Mouse (Mus musculus): Measurements from ENCODE around the gene Fyb. TPM values are rescaled to one million over a fixed set of nuclear protein-coding genes. Genes with fewer than 3 reads are reported as not detected.

The Fyb gene
- polyA plus RNA-seq, 1 experiment from 2014 or later, result 1.6 TPM

GRCm38 (mm10) chr15:6658081-6658480, 135.4 kb downstream of the Fyb start:
- 88% methylated on average over 4 of the region's 4 CpGs for WGBS
- H3K36me3 ChIP-seq (ENCODE audit: control insufficient read depth, insufficient read depth), result no peaks in the 10 kb centered on the region
- H3K4me3 ChIP-seq (replicated peaks; ENCODE audit: low read length), result no peak overlapping the region
- no peak overlapping the region for H3K9ac ChIP-seq (replicated peaks; ENCODE audit: low read depth, low read length)
- H3K4me1 ChIP-seq (replicated peaks; ENCODE audit: control insufficient read depth, insufficient read depth, low read length), result no peaks in the 10 kb centered on the region
- ATAC-seq, result no peak
- H3K9me3 ChIP-seq (ENCODE audit: control insufficient read depth, low read length), result no peaks in the 10 kb centered on the region
- no peak overlapping the region for H3K27ac ChIP-seq (ENCODE audit: low read length)
- no peak overlapping the region for H3K4me2 ChIP-seq (ENCODE audit: low read length)
- no peaks in the 10 kb centered on the region for H3K27me3 ChIP-seq (replicated peaks; ENCODE audit: control insufficient read depth, insufficient read depth, low read length)

GRCm38 (mm10) chr15:6661951-6662350, 139.3 kb downstream of the Fyb start:
- Histone ChIP-seq H3K27ac (ENCODE audit: low read length) (no peak overlapping the region), H3K4me3 (replicated peaks; ENCODE audit: low read length) (no peak overlapping the region), H3K9me3 (ENCODE audit: control insufficient read depth, low read length) (no peaks in the 10 kb centered on the region), H3K9ac (replicated peaks; ENCODE audit: low read depth, low read length) (no peak overlapping the region), H3K4me2 (ENCODE audit: low read length) (no peak overlapping the region), H3K27me3 (replicated peaks; ENCODE audit: control insufficient read depth, insufficient read depth, low read length) (no peaks in the 10 kb centered on the region), H3K4me1 (replicated peaks; ENCODE audit: control insufficient read depth, insufficient read depth, low read length) (no peaks in the 10 kb centered on the region), H3K36me3 (ENCODE audit: control insufficient read depth, insufficient read depth) (no peaks in the 10 kb centered on the region)
- 61% methylated on average over 3 of the region's 3 CpGs for WGBS
- no peak for ATAC-seq

GRCm38 (mm10) chr15:6663991-6664390, 141.3 kb downstream of the Fyb start:
- Histone ChIP-seq H3K36me3 (ENCODE audit: control insufficient read depth, insufficient read depth) (no peaks in the 10 kb centered on the region), H3K9ac (replicated peaks; ENCODE audit: low read depth, low read length) (no peak overlapping the region), H3K27me3 (replicated peaks; ENCODE audit: control insufficient read depth, insufficient read depth, low read length) (no peaks in the 10 kb centered on the region), H3K27ac (ENCODE audit: low read length) (no peak overlapping the region), H3K4me2 (ENCODE audit: low read length) (no peak overlapping the region), H3K4me3 (replicated peaks; ENCODE audit: low read length) (no peak overlapping the region), H3K9me3 (ENCODE audit: control insufficient read depth, low read length) (no peaks in the 10 kb centered on the region), H3K4me1 (replicated peaks; ENCODE audit: control insufficient read depth, insufficient read depth, low read length) (no peaks in the 10 kb centered on the region)
- WGBS, result 51% methylated on average over 7 of the region's 7 CpGs
- ATAC-seq, result no peak

- Histone ChIP-seq H3K4me2 (ENCODE audit: low read length) (no peak overlapping the region), H3K9ac (replicated peaks; ENCODE audit: low read depth, low read length) (no peak overlapping the region), H3K9me3 (ENCODE audit: control insufficient read depth, low read length) (no peaks in the 10 kb centered on the region), H3K36me3 (ENCODE audit: control insufficient read depth, insufficient read depth) (no peaks in the 10 kb centered on the region), H3K27ac (ENCODE audit: low read length) (no peak overlapping the region), H3K4me3 (replicated peaks; ENCODE audit: low read length) (no peak overlapping the region), H3K27me3 (replicated peaks; ENCODE audit: control insufficient read depth, insufficient read depth, low read length) (no peaks in the 10 kb centered on the region), H3K4me1 (replicated peaks; ENCODE audit: control insufficient read depth, insufficient read depth, low read length) (no peaks in the 10 kb centered on the region)
- ATAC-seq, result no peak
- WGBS, result 68% methylated on average over 5 of the region's 5 CpGs
These were observed 143.4 kb downstream of the Fyb start for GRCm38 (mm10) chr15:6666072-6666471.

- Histone ChIP-seq H3K4me1 (replicated peaks; ENCODE audit: control insufficient read depth, insufficient read depth, low read length) (no peaks in the 10 kb centered on the region), H3K4me3 (replicated peaks; ENCODE audit: low read length) (no peak overlapping the region), H3K4me2 (ENCODE audit: low read length) (no peak overlapping the region), H3K9me3 (ENCODE audit: control insufficient read depth, low read length) (no peaks in the 10 kb centered on the region), H3K9ac (replicated peaks; ENCODE audit: low read depth, low read length) (no peak overlapping the region), H3K27me3 (replicated peaks; ENCODE audit: control insufficient read depth, insufficient read depth, low read length) (no peaks in the 10 kb centered on the region), H3K27ac (ENCODE audit: low read length) (no peak overlapping the region), H3K36me3 (ENCODE audit: control insufficient read depth, insufficient read depth) (no peaks in the 10 kb centered on the region)
- no peak for ATAC-seq
- WGBS, result 59% methylated on average over 14 of the region's 14 CpGs
These were observed 146.3 kb downstream of the Fyb start for GRCm38 (mm10) chr15:6668793-6669437.

GRCm38 (mm10) chr15:6678479-6678878, 155.8 kb downstream of the Fyb start:
- no peak overlapping the region for H3K27ac ChIP-seq (ENCODE audit: low read length)
- H3K4me1 ChIP-seq (replicated peaks; ENCODE audit: control insufficient read depth, insufficient read depth, low read length), result no peaks in the 10 kb centered on the region
- 42% methylated on average over 2 of the region's 2 CpGs for WGBS
- no peaks in the 10 kb centered on the region for H3K9me3 ChIP-seq (ENCODE audit: control insufficient read depth, low read length)
- H3K9ac ChIP-seq (replicated peaks; ENCODE audit: low read depth, low read length), result no peak overlapping the region
- no peaks in the 10 kb centered on the region for H3K36me3 ChIP-seq (ENCODE audit: control insufficient read depth, insufficient read depth)
- H3K4me3 ChIP-seq (replicated peaks; ENCODE audit: low read length), result no peak overlapping the region
- H3K4me2 ChIP-seq (ENCODE audit: low read length), result no peak overlapping the region
- ATAC-seq, result no peak
- H3K27me3 ChIP-seq (replicated peaks; ENCODE audit: control insufficient read depth, insufficient read depth, low read length), result no peaks in the 10 kb centered on the region

- Histone ChIP-seq H3K4me3 (replicated peaks; ENCODE audit: low read length) (no peak overlapping the region), H3K9me3 (ENCODE audit: control insufficient read depth, low read length) (no peaks in the 10 kb centered on the region), H3K27me3 (replicated peaks; ENCODE audit: control insufficient read depth, insufficient read depth, low read length) (no peaks in the 10 kb centered on the region), H3K36me3 (ENCODE audit: control insufficient read depth, insufficient read depth) (no peaks in the 10 kb centered on the region), H3K9ac (replicated peaks; ENCODE audit: low read depth, low read length) (no peak overlapping the region), H3K4me1 (replicated peaks; ENCODE audit: control insufficient read depth, insufficient read depth, low read length) (no peaks in the 10 kb centered on the region), H3K27ac (ENCODE audit: low read length) (no peak overlapping the region), H3K4me2 (ENCODE audit: low read length) (no peak overlapping the region)
- 84% methylated on average over 2 of the region's 2 CpGs for WGBS
- ATAC-seq, result no peak
These were observed 179.5 kb downstream of the Fyb start for GRCm38 (mm10) chr15:6702164-6702563.

GRCm38 (mm10) chr15:6705351-6705901, 182.8 kb downstream of the Fyb start:
- no peaks in the 10 kb centered on the region for H3K27me3 ChIP-seq (replicated peaks; ENCODE audit: control insufficient read depth, insufficient read depth, low read length)
- no peaks in the 10 kb centered on the region for H3K36me3 ChIP-seq (ENCODE audit: control insufficient read depth, insufficient read depth)
- no peak overlapping the region for H3K27ac ChIP-seq (ENCODE audit: low read length)
- H3K4me3 ChIP-seq (replicated peaks; ENCODE audit: low read length), result no peak overlapping the region
- H3K4me1 ChIP-seq (replicated peaks; ENCODE audit: control insufficient read depth, insufficient read depth, low read length), result peaks cover 13% of the 10 kb centered on the region
- no peak overlapping the region for H3K9ac ChIP-seq (replicated peaks; ENCODE audit: low read depth, low read length)
- WGBS, result 72% methylated on average over 7 of the region's 7 CpGs
- no peaks in the 10 kb centered on the region for H3K9me3 ChIP-seq (ENCODE audit: control insufficient read depth, low read length)
- no peak overlapping the region for H3K4me2 ChIP-seq (ENCODE audit: low read length)
- ATAC-seq, result no peak

GRCm38 (mm10) chr15:6707551-6707935, 184.9 kb downstream of the Fyb start:
- H3K27me3 ChIP-seq (replicated peaks; ENCODE audit: control insufficient read depth, insufficient read depth, low read length), result no peaks in the 10 kb centered on the region
- peak overlapping the region; percentile 92 for H3K4me3 ChIP-seq (replicated peaks; ENCODE audit: low read length)
- H3K27ac ChIP-seq (ENCODE audit: low read length), result peak overlapping the region; percentile 94
- peak overlapping the region; percentile 84 for H3K4me2 ChIP-seq (ENCODE audit: low read length)
- no peaks in the 10 kb centered on the region for H3K9me3 ChIP-seq (ENCODE audit: control insufficient read depth, low read length)
- peaks cover 15% of the 10 kb centered on the region for H3K4me1 ChIP-seq (replicated peaks; ENCODE audit: control insufficient read depth, insufficient read depth, low read length)
- under 1% methylated on average over 43 of the region's 43 CpGs for WGBS
- peak; percentile 60 for ATAC-seq
- peak overlapping the region; percentile 96 for H3K9ac ChIP-seq (replicated peaks; ENCODE audit: low read depth, low read length)
- H3K36me3 ChIP-seq (ENCODE audit: control insufficient read depth, insufficient read depth), result no peaks in the 10 kb centered on the region

Measured in forebrain, embryonic 16.5 days (tissue).